Mouse (Mus musculus): ENCODE measurements at regions not wholly inside any gene's neighbourhood (a gene's known extent, or its start where the extent isn't known, plus 50 kb on each side); places are given as distances from the start of the nearest gene placed in this dataset.

DNA sequence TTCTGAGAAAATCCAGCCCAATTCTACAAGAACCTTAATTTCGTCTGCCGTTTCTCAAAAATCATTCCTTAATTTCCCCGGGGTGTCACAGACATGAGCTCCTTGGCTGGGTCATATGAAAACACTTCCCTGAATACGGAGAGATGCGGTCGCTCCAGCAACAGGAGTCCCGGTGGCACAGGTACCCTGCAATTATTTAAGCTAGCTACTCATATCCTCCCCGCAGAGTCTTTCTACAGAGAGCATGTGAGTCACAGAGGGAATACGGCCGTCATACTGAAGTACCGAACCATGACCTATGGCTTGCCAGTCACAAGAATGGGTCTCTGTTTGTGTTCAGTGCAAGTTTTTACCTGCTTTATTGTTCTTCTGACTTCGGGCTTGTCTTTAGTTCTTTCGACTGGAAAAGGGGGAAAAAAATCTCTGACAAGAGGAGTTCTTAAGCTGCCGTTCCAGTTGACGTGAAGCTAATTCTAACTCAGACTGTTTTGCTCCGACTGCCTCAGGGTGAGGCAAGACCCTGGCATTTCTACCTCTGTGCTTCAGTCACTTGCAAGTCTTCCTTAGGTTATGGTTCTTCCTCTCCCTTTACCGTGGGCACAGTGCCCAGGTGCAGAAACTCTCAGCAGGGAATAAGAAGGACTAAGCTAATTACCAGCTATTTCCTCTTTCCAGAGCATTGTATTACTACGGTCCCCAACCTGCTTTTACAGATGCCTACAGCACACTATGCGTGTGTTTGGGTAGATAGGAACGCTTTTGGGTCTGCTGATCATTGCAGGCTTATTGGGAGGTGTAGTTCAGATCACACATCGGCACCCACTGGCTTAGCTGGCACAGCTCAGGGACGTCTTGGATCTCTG, 148.5 kb downstream of the Phlda1 start:
- Histone ChIP-seq H3K4me2 (ENCODE audit: low read length) (no peak overlapping the region), H3K36me3 (ENCODE audit: control insufficient read depth, insufficient read depth, low read length) (no peaks in the 10 kb centered on the region)

DNA sequence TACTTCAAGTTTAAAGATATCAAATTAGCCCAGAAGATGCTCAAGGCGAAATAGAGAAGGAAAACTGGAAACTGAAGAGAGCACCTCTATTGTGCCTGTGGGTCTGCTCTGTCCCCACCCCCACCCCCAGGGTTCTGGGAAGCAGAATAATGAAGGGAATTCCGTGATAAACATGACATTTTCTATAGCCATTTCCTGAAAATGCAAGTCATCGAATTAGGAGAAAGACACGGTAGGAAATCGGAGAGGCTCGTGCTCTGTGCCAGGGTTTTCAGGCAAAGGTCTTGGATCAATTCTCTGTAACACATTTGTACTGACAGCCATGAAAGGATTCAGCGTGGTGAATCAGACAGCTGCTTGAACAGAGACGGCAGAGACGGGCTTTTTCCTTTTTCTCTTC, 152.7 kb downstream of the Phlda1 start:
- peak; percentile 76; the same call in 1 of the 2 replicates for ATAC-seq
- H3K4me1 ChIP-seq (ENCODE audit: control insufficient read depth, insufficient read depth, low read depth, low read length), result peaks cover 6% of the 10 kb centered on the region
- no peak overlapping the region for H3K9ac ChIP-seq (ENCODE audit: low read depth, low read length)
- H3K4me2 ChIP-seq (ENCODE audit: low read length), result peak overlapping the region; percentile 36
- no peak overlapping the region for H3K27ac ChIP-seq (ENCODE audit: low read depth, low read length)
- H3K27me3 ChIP-seq (replicated peaks; ENCODE audit: control insufficient read depth, insufficient read depth, low read length), result no peaks in the 10 kb centered on the region
- H3K4me3 ChIP-seq (ENCODE audit: low read length), result no peak overlapping the region
- H3K36me3 ChIP-seq (ENCODE audit: control insufficient read depth, insufficient read depth, low read length), result no peaks in the 10 kb centered on the region
- 16% methylated on average over 9 of the region's 9 CpGs for WGBS
- H3K9me3 ChIP-seq (ENCODE audit: control insufficient read depth, low read length), result no peaks in the 10 kb centered on the region

More for the DNA sequence above, 148.5 kb downstream of the Phlda1 start:
- no peak overlapping the region for H3K27ac ChIP-seq (ENCODE audit: low read depth, low read length)
- no peak overlapping the region for H3K4me3 ChIP-seq (ENCODE audit: low read length)
- H3K9me3 ChIP-seq (ENCODE audit: control insufficient read depth, low read length), result no peaks in the 10 kb centered on the region
- H3K4me1 ChIP-seq (ENCODE audit: control insufficient read depth, insufficient read depth, low read depth, low read length), result peaks cover 6% of the 10 kb centered on the region
- WGBS, result 52% methylated on average over 22 of the region's 22 CpGs
- no peak overlapping the region for H3K9ac ChIP-seq (ENCODE audit: low read depth, low read length)
- H3K27me3 ChIP-seq (replicated peaks; ENCODE audit: control insufficient read depth, insufficient read depth, low read length), result no peaks in the 10 kb centered on the region
- no peak for ATAC-seq

GRCm38 (mm10) chr10:111662665-111663064, 156.6 kb downstream of the Phlda1 start:
- Histone ChIP-seq H3K27ac (ENCODE audit: low read depth, low read length) (no peak overlapping the region), H3K9ac (ENCODE audit: low read depth, low read length) (no peak overlapping the region), H3K4me2 (ENCODE audit: low read length) (no peak overlapping the region), H3K36me3 (ENCODE audit: control insufficient read depth, insufficient read depth, low read length) (no peaks in the 10 kb centered on the region), H3K27me3 (replicated peaks; ENCODE audit: control insufficient read depth, insufficient read depth, low read length) (no peaks in the 10 kb centered on the region), H3K9me3 (ENCODE audit: control insufficient read depth, low read length) (no peaks in the 10 kb centered on the region), H3K4me3 (ENCODE audit: low read length) (no peak overlapping the region), H3K4me1 (ENCODE audit: control insufficient read depth, insufficient read depth, low read depth, low read length) (peaks cover 6% of the 10 kb centered on the region)
- 83% methylated on average over 1 of the region's 1 CpGs for WGBS
- no peak for ATAC-seq

DNA sequence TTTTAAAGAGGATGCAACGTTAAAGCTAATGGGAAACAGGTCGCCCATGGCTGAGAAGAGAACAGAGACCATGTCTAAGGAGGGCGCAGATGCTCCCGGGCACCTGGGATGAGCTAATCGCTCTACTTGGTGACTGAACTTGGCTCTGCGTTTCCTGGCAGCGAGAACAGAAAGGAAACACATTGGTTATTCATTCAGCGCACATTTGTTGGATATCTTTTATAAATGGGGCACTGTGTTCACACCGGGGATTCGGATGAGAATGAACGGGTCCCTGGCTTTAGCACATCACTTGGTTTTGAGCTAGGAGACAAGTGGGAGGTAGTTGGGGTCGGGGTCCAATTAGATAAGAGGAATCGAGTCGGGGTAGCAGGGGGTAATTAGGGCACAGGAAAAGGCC, 159.7 kb downstream of the Phlda1 start:
- peak; percentile 64; the same call in 1 of the 2 replicates for ATAC-seq

GRCm38 (mm10) chr10:111666963-111667362, 160.9 kb downstream of the Phlda1 start:
- H3K36me3 ChIP-seq (ENCODE audit: control insufficient read depth, insufficient read depth, low read length), result no peaks in the 10 kb centered on the region
- no peak for ATAC-seq
- no peaks in the 10 kb centered on the region for H3K27me3 ChIP-seq (replicated peaks; ENCODE audit: control insufficient read depth, insufficient read depth, low read length)
- H3K4me2 ChIP-seq (ENCODE audit: low read length), result no peak overlapping the region
- H3K9ac ChIP-seq (ENCODE audit: low read depth, low read length), result no peak overlapping the region
- H3K27ac ChIP-seq (ENCODE audit: low read depth, low read length), result no peak overlapping the region
- no peaks in the 10 kb centered on the region for H3K9me3 ChIP-seq (ENCODE audit: control insufficient read depth, low read length)
- no peaks in the 10 kb centered on the region for H3K4me1 ChIP-seq (ENCODE audit: control insufficient read depth, insufficient read depth, low read depth, low read length)
- 91% methylated on average over 13 of the region's 13 CpGs for WGBS
- H3K4me3 ChIP-seq (ENCODE audit: low read length), result no peak overlapping the region

More for the DNA sequence above, 159.7 kb downstream of the Phlda1 start:
- WGBS, result 70% methylated on average over 14 of the region's 14 CpGs
- Histone ChIP-seq H3K4me1 (ENCODE audit: control insufficient read depth, insufficient read depth, low read depth, low read length) (no peaks in the 10 kb centered on the region), H3K4me2 (ENCODE audit: low read length) (no peak overlapping the region), H3K9me3 (ENCODE audit: control insufficient read depth, low read length) (no peaks in the 10 kb centered on the region), H3K9ac (ENCODE audit: low read depth, low read length) (no peak overlapping the region), H3K27me3 (replicated peaks; ENCODE audit: control insufficient read depth, insufficient read depth, low read length) (no peaks in the 10 kb centered on the region), H3K36me3 (ENCODE audit: control insufficient read depth, insufficient read depth, low read length) (no peaks in the 10 kb centered on the region), H3K27ac (ENCODE audit: low read depth, low read length) (no peak overlapping the region), H3K4me3 (ENCODE audit: low read length) (no peak overlapping the region)

DNA sequence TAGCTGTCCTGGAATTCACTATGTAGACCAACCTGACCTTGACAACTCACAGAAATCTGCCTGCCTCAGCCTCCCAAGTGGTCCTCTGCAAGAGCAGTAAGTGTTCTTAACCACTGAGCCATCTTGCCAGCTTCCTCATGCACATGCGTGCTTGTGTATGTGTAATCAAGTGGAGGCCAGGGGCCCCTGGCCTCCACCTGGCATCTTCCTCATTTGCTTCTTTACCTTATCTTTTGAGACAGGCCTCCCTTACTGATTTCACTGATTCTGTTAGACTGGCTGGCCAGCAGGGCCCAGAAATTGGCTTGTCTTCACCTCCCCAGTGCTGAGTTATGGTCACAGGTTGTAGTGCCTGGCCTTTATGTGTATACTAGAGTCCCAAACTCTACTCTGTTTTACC, 162.6 kb downstream of the Phlda1 start:
- no peaks in the 10 kb centered on the region for H3K9me3 ChIP-seq (ENCODE audit: control insufficient read depth, low read length)
- no peak overlapping the region for H3K4me3 ChIP-seq (ENCODE audit: low read length)
- H3K9ac ChIP-seq (ENCODE audit: low read depth, low read length), result no peak overlapping the region
- H3K27ac ChIP-seq (ENCODE audit: low read depth, low read length), result no peak overlapping the region
- H3K36me3 ChIP-seq (ENCODE audit: control insufficient read depth, insufficient read depth, low read length), result no peaks in the 10 kb centered on the region
- WGBS, result 95% methylated on average over 1 of the region's 1 CpGs
- no peaks in the 10 kb centered on the region for H3K4me1 ChIP-seq (ENCODE audit: control insufficient read depth, insufficient read depth, low read depth, low read length)
- ATAC-seq, result no peak
- no peaks in the 10 kb centered on the region for H3K27me3 ChIP-seq (replicated peaks; ENCODE audit: control insufficient read depth, insufficient read depth, low read length)
- no peak overlapping the region for H3K4me2 ChIP-seq (ENCODE audit: low read length)

DNA sequence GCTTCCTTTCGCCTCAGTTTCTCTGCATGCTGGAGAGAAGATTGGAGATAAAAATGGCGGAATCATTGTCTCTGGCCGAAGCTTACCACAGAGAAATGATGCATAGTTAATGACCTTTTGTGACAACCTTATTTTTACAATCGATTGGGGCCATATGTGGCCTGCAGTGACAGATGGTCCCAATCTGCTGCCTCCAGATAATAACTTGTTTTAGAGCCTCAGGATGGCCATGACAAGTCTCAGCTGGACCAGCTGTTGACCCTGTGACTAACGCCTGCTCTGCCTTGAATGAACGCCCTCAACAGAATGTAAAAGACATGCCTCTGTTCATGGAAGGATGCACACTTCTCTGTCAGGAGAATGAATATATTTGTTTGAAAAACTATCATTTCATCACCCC, 163.6 kb downstream of the Phlda1 start:
- H3K27me3 ChIP-seq (replicated peaks; ENCODE audit: control insufficient read depth, insufficient read depth, low read length), result no peaks in the 10 kb centered on the region
- no peaks in the 10 kb centered on the region for H3K36me3 ChIP-seq (ENCODE audit: control insufficient read depth, insufficient read depth, low read length)
- no peak overlapping the region for H3K27ac ChIP-seq (ENCODE audit: low read depth, low read length)
- ATAC-seq, result no peak
- H3K9me3 ChIP-seq (ENCODE audit: control insufficient read depth, low read length), result no peaks in the 10 kb centered on the region
- H3K4me2 ChIP-seq (ENCODE audit: low read length), result no peak overlapping the region
- no peaks in the 10 kb centered on the region for H3K4me1 ChIP-seq (ENCODE audit: control insufficient read depth, insufficient read depth, low read depth, low read length)
- no peak overlapping the region for H3K4me3 ChIP-seq (ENCODE audit: low read length)
- 33% methylated on average over 6 of the region's 6 CpGs for WGBS
- no peak overlapping the region for H3K9ac ChIP-seq (ENCODE audit: low read depth, low read length)

DNA sequence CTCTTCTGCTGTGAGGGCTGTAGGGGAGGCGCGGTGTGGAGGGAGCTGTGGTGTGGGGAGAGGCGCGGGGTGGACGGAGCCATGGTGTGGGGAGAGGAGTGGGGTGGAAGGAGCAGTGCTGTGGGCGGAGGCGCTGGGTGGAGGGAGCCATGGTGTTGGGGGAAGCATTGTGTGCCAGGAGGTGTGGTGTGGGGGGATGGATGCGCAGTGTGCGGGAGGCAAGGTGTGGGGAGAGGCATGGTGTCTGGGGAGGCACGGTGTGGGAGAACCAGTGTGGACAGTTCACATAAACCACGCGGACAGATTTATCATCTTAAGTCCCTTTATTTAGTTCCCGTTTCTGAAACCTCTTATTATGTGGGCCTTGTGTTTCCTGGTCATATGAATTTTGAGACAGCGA, 164.6 kb downstream of the Phlda1 start:
- Histone ChIP-seq H3K9ac (ENCODE audit: low read depth, low read length) (no peak overlapping the region), H3K4me1 (ENCODE audit: control insufficient read depth, insufficient read depth, low read depth, low read length) (no peaks in the 10 kb centered on the region), H3K36me3 (ENCODE audit: control insufficient read depth, insufficient read depth, low read length) (no peaks in the 10 kb centered on the region), H3K27ac (ENCODE audit: low read depth, low read length) (no peak overlapping the region), H3K27me3 (replicated peaks; ENCODE audit: control insufficient read depth, insufficient read depth, low read length) (no peaks in the 10 kb centered on the region), H3K4me2 (ENCODE audit: low read length) (no peak overlapping the region), H3K4me3 (ENCODE audit: low read length) (no peak overlapping the region), H3K9me3 (ENCODE audit: control insufficient read depth, low read length) (no peaks in the 10 kb centered on the region)
- 90% methylated on average over 14 of the region's 14 CpGs for WGBS
- no peak for ATAC-seq

GRCm38 (mm10) chr10:111672454-111673316, 166.6 kb downstream of the Phlda1 start:
- Histone ChIP-seq H3K4me3 (ENCODE audit: low read length) (no peak overlapping the region), H3K9ac (ENCODE audit: low read depth, low read length) (no peak overlapping the region), H3K27me3 (replicated peaks; ENCODE audit: control insufficient read depth, insufficient read depth, low read length) (no peaks in the 10 kb centered on the region), H3K9me3 (ENCODE audit: control insufficient read depth, low read length) (no peaks in the 10 kb centered on the region), H3K4me1 (ENCODE audit: control insufficient read depth, insufficient read depth, low read depth, low read length) (no peaks in the 10 kb centered on the region), H3K4me2 (ENCODE audit: low read length) (no peak overlapping the region), H3K36me3 (ENCODE audit: control insufficient read depth, insufficient read depth, low read length) (no peaks in the 10 kb centered on the region), H3K27ac (ENCODE audit: low read depth, low read length) (no peak overlapping the region)
- no peak for ATAC-seq
- WGBS, result 57% methylated on average over 12 of the region's 12 CpGs

Data from hindbrain, embryonic 16.5 days (tissue).